ENCODE assay signal across 9 mouse cellular contexts in genomic region chr3:27338437-27338836, GRCm38 (mm10). TPM values are rescaled to one million over a fixed set of nuclear protein-coding genes. Genes with fewer than 3 reads are reported as not detected.
A peak's percentile ranks its signal among the peaks of the same experiment; 100 is the strongest.
DNase-seq lines count a peak whose midpoint lies in the region; ATAC-seq and TF ChIP-seq lines count a peak whose summit lies in the region.
"Had no signal": no experiment of that assay in that cellular context is flagged by ENCODE, and none has a peak within 500 bp of the region (broad histone marks: within the 10 kb centered on the region; RNA-seq: fewer than 3 reads in every experiment).

No protein-coding gene starts in this region.

- ATAC-seq in midbrain, embryonic 13.5 days, result no peak
- no peak for ATAC-seq in lung, embryonic 14.5 days (ENCODE audit: insufficient read depth)

- intact Hi-C loops in heart, postnatal 10 days (cut with DNase I), result loop anchor here (5.0 kb wide), 1 partner anchor 66 kb away; no protein-coding TSS in a partner anchor

- H3K4me1 ChIP-seq in midbrain, embryonic 10.5 days, result peaks cover 3% of the 10 kb centered on the region; the same call in 1 of the 2 replicates
- H3K4me1 ChIP-seq in midbrain, embryonic 13.5 days (replicated peaks), result no peaks in the 10 kb centered on the region
- H3K4me1 ChIP-seq in lung, embryonic 14.5 days (ENCODE audit: insufficient read depth), result no peaks in the 10 kb centered on the region

- peak; percentile 13 to 43 for DNase-seq in cerebellum, postnatal 25 days
- DNase-seq in cerebellum, adult 8-10 months, result no peak
- DNase-seq in midbrain, embryonic 10.5 days (ENCODE audit: low spot score), result peak; percentile 24
- peak; percentile 31 for DNase-seq in adrenal gland, adult 2 months
- peak; percentile 54 to 72 for DNase-seq in heart, postnatal 10 days
- DNase-seq in lung, embryonic 14.5 days, result peak; percentile 85
- no peak for DNase-seq in spleen, adult 12 weeks (ENCODE audit: low spot score)

- H3K36me3 ChIP-seq in midbrain, embryonic 10.5 days, result no peaks in the 10 kb centered on the region
- no peaks in the 10 kb centered on the region for H3K36me3 ChIP-seq in midbrain, embryonic 13.5 days
- no peaks in the 10 kb centered on the region for H3K36me3 ChIP-seq in lung, embryonic 14.5 days (ENCODE audit: insufficient read depth)

- no peak overlapping the region for H3K4me2 ChIP-seq in midbrain, embryonic 13.5 days (replicated peaks)
- no peak overlapping the region for H3K4me2 ChIP-seq in lung, embryonic 14.5 days

- 35% methylated on average over 6 of the region's 6 CpGs for WGBS in midbrain, embryonic 10.5 days
- 32% methylated on average over 6 of the region's 6 CpGs for WGBS in midbrain, embryonic 13.5 days
- WGBS in lung, embryonic 14.5 days, result 28% methylated on average over 6 of the region's 6 CpGs

- peak; percentile 66 for TF ChIP-seq CTCF in lung, embryonic 14.5 days (IDR thresholded peaks at IDR 0.05; ENCODE audit: low read depth)

- no peaks in the 10 kb centered on the region for H3K27me3 ChIP-seq in midbrain, embryonic 10.5 days (ENCODE audit: low read depth, poor library complexity, severe bottlenecking)
- no peaks in the 10 kb centered on the region for H3K27me3 ChIP-seq in midbrain, embryonic 13.5 days
- no peaks in the 10 kb centered on the region for H3K27me3 ChIP-seq in lung, embryonic 14.5 days (ENCODE audit: insufficient read depth, low read length)

- no peak overlapping the region for H3K4me3 ChIP-seq in midbrain, embryonic 10.5 days
- no peak overlapping the region for H3K4me3 ChIP-seq in midbrain, embryonic 13.5 days (replicated peaks)
- no peak overlapping the region for H3K4me3 ChIP-seq in lung, embryonic 14.5 days (ENCODE audit: low read depth, low read length)

- H3K27ac ChIP-seq in midbrain, embryonic 10.5 days (replicated peaks), result no peak overlapping the region
- H3K27ac ChIP-seq in midbrain, embryonic 13.5 days, result no peak overlapping the region
- H3K27ac ChIP-seq in lung, embryonic 14.5 days (ENCODE audit: low read depth), result no peak overlapping the region

- H3K9me3 ChIP-seq in midbrain, embryonic 10.5 days (replicated peaks), result no peaks in the 10 kb centered on the region
- no peaks in the 10 kb centered on the region for H3K9me3 ChIP-seq in midbrain, embryonic 13.5 days
- H3K9me3 ChIP-seq in lung, embryonic 14.5 days (ENCODE audit: low read depth, low read length), result no peaks in the 10 kb centered on the region

- no peak overlapping the region for H3K9ac ChIP-seq in midbrain, embryonic 13.5 days (replicated peaks)
- no peak overlapping the region for H3K9ac ChIP-seq in lung, embryonic 14.5 days

RNA-seq across cellular contexts. Expression of gene Tnfsf10, which starts 21.6 kb away (rescaled TPM):
- not detected in 2 replicates for polyA plus RNA-seq in midbrain, embryonic 10.5 days (2016; fragmentation: Nextera tagmentation; extraction: Ambion mirVana)
- 0.06 and 0.07 TPM in 2 replicates for polyA plus RNA-seq in midbrain, embryonic 13.5 days (2015; fragmentation: Nextera tagmentation; extraction: Ambion mirVana)
- 10 to 100 TPM in 1 of 2 experiments, 1 to 10 TPM in 1; 5.1 to 14.2 TPM for total RNA-seq in adrenal gland, adult 2 months (2021)
- polyA plus RNA-seq in adrenal gland, adult 2 months (2012; rRNA removed), result 1.9 and 3.1 TPM in 2 replicates
- total RNA-seq in heart, postnatal 10 days (2021), result 10 to 100 TPM; 10.6 to 19.0 TPM
- polyA plus RNA-seq in lung, embryonic 14.5 days (2014; fragmentation: Nextera tagmentation; extraction: Ambion mirVana), result 1.6 and 2.1 TPM in 2 replicates

RNA-seq across cellular contexts. Expression of gene Ghsr, which starts 32.7 kb away (rescaled TPM):
- 0.06 and 0.30 TPM in 2 replicates for polyA plus RNA-seq in midbrain, embryonic 10.5 days (2016; fragmentation: Nextera tagmentation; extraction: Ambion mirVana)
- polyA plus RNA-seq in midbrain, embryonic 13.5 days (2015; fragmentation: Nextera tagmentation; extraction: Ambion mirVana), result 0.13 and 0.27 TPM in 2 replicates
- not detected for total RNA-seq in adrenal gland, adult 2 months (2021)
- polyA plus RNA-seq in adrenal gland, adult 2 months (2012; rRNA removed), result not detected in 2 replicates
- not detected for total RNA-seq in heart, postnatal 10 days (2021)
- not detected in 2 replicates for polyA plus RNA-seq in lung, embryonic 14.5 days (2014; fragmentation: Nextera tagmentation; extraction: Ambion mirVana)
- polyA plus RNA-seq: gonadal fat pad, adult 2 months had no signal

Comparison
In these comparisons a context has a peak if more than half of its experiments do, and no peak if none do; other contexts are left out.
1. DNase-seq: peak in cerebellum, postnatal 25 days (2 of 2), midbrain, embryonic 10.5 days (single experiment), adrenal gland, adult 2 months (single experiment), heart, postnatal 10 days (2 of 2) and lung, embryonic 14.5 days (single experiment); none in cerebellum, adult 8-10 months (single experiment) and spleen, adult 12 weeks (single experiment).